Mouse (Mus musculus): ENCODE measurements at regions not wholly inside any gene's neighbourhood (a gene's known extent, or its start where the extent isn't known, plus 50 kb on each side); places are given as distances from the start of the nearest gene placed in this dataset.

DNA sequence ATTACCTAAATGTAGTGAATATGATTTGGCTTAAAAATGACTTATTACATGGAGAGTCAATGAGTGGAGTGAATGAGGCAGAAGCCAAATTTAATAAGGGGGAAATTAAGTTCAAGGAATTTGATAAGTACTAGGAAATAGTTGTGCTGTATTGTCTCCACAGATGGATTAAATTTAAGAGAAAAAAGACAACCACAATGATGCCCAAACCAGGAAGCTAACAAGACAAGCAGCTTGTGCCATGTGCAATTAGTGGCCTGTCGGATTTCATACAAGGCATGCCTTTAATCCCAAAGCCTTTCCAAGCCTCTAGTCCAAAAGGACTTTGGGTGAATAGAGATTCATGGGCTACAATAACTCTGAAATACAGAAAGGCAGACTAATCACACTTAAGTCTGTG is 883.3 kb downstream of the Adgrl2 start:
- TF ChIP-seq CTCF (IDR thresholded peaks at IDR 0.05; ENCODE audit: extremely low read depth, insufficient read depth, low read length) = no peak
- TF ChIP-seq POLR2A (IDR thresholded peaks at IDR 0.05; ENCODE audit: extremely low read depth, insufficient read depth, low read length) = no peak
